ENCODE assay signal across 8 mouse cellular contexts in the genomic region with DNA sequence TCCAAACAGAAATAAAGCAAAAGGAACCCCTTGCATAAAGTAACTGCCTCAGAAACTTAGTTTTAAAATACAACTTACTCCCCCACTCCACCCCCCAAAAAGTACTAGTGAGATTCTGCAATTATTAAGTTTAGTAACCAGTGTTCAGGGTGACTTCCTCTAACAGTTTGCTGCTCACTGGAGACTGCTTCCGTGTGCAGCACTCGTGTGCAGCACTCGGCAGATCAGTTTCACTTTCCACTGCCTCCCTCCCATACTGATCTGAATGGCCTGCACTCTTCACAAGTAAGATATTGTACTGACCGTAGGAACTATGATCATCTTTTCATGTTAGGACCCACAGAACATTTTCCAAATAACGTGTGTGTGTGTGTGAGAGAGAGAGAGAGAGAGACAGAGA. TPM values are rescaled to one million over a fixed set of nuclear protein-coding genes. Genes with fewer than 3 reads are reported as not detected.
DNase-seq lines count a peak whose midpoint lies in the region; ATAC-seq and TF ChIP-seq lines count a peak whose summit lies in the region.
"Had no signal": no experiment of that assay in that cellular context is flagged by ENCODE, and none has a peak within 500 bp of the region (broad histone marks: within the 10 kb centered on the region; RNA-seq: fewer than 3 reads in every experiment).

No protein-coding gene starts in this region.

- no peak for TF ChIP-seq EP300 in liver, embryonic 14.5 days (IDR thresholded peaks at IDR 0.05; ENCODE audit: low read depth)
- TF ChIP-seq EP300 in stomach, postnatal 0 days (optimal IDR thresholded peaks at IDR 0.05): no peak

- TF ChIP-seq CTCF in liver, embryonic 14.5 days (IDR thresholded peaks at IDR 0.05; ENCODE audit: low read depth): no peak
- TF ChIP-seq CTCF in stomach, postnatal 0 days (IDR thresholded peaks at IDR 0.05; ENCODE audit: low read depth): no peak
- no peak for TF ChIP-seq CTCF in hindbrain, postnatal 0 days (IDR thresholded peaks at IDR 0.05; ENCODE audit: low read depth)

- H3K36me3 ChIP-seq in liver, embryonic 14.5 days (replicated peaks; ENCODE audit: control insufficient read depth, insufficient read depth, low read depth): peaks cover 47% of the 10 kb centered on the region
- H3K36me3 ChIP-seq in stomach, postnatal 0 days (ENCODE audit: control insufficient read depth, insufficient read depth, low read length): peaks cover 7% of the 10 kb centered on the region
- H3K36me3 ChIP-seq in hindbrain, postnatal 0 days (ENCODE audit: insufficient read depth, low read length): peaks cover 26% of the 10 kb centered on the region

- intact Hi-C loops in left cerebral cortex, postnatal 14 days (cut with DNase I): loop anchor here (5.0 kb wide), 1 partner anchor 120 kb away; no protein-coding TSS in a partner anchor

- 20% methylated on average over 5 of the region's 5 CpGs for WGBS in liver, embryonic 14.5 days (ENCODE audit: insufficient replicate concordance)
- WGBS in stomach, postnatal 0 days: 65% methylated on average over 5 of the region's 5 CpGs
- 83% methylated on average over 5 of the region's 5 CpGs for WGBS in hindbrain, postnatal 0 days

- no peaks in the 10 kb centered on the region for H3K27me3 ChIP-seq in liver, embryonic 14.5 days (ENCODE audit: control insufficient read depth, insufficient read depth, low read length)
- no peaks in the 10 kb centered on the region for H3K27me3 ChIP-seq in stomach, postnatal 0 days (ENCODE audit: control insufficient read depth, insufficient read depth, low read length)
- H3K27me3 ChIP-seq in hindbrain, postnatal 0 days (ENCODE audit: insufficient read depth, low read length): no peaks in the 10 kb centered on the region
- H3K27me3 ChIP-seq: midbrain, embryonic 13.5 days had no signal

- peak overlapping the region; percentile 19; the same call in 1 of the 2 replicates for H3K27ac ChIP-seq in liver, embryonic 14.5 days
- peak overlapping the region; percentile 49 for H3K27ac ChIP-seq in stomach, postnatal 0 days (replicated peaks)
- no peak overlapping the region for H3K27ac ChIP-seq in hindbrain, postnatal 0 days
- H3K27ac ChIP-seq: midbrain, embryonic 13.5 days had no signal

- H3K9me3 ChIP-seq in liver, embryonic 14.5 days (ENCODE audit: control insufficient read depth, low read length): no peaks in the 10 kb centered on the region
- no peaks in the 10 kb centered on the region for H3K9me3 ChIP-seq in stomach, postnatal 0 days (ENCODE audit: control insufficient read depth, low read length)
- no peaks in the 10 kb centered on the region for H3K9me3 ChIP-seq in hindbrain, postnatal 0 days (ENCODE audit: low read length)
- H3K9me3 ChIP-seq: midbrain, embryonic 13.5 days had no signal

- peak overlapping the region; percentile 62 for H3K9ac ChIP-seq in liver, embryonic 14.5 days (replicated peaks)
- no peak overlapping the region for H3K9ac ChIP-seq in stomach, postnatal 0 days (ENCODE audit: low read length)
- no peak overlapping the region for H3K9ac ChIP-seq in hindbrain, postnatal 0 days (replicated peaks; ENCODE audit: low read length)
- H3K9ac ChIP-seq: midbrain, embryonic 13.5 days had no signal

- DNase-seq in kidney, postnatal 10 days: peak; percentile 52
- DNase-seq in kidney, adult 9 months: no peak
- peak; percentile 60 for DNase-seq in T-cell, adult 2 months (ENCODE audit: low spot score)
- DNase-seq in liver, embryonic 14.5 days (ENCODE audit: low read depth in 3 of 3, low spot score in 3 of 3): peak in 1 of 3 experiments; percentile 22
- DNase-seq in stomach, postnatal 0 days (ENCODE audit: low spot score): no peak
- no peak for DNase-seq in left cerebral cortex, postnatal 14 days (ENCODE audit: low spot score in 2 of 2)
- DNase-seq in hindbrain, postnatal 0 days (ENCODE audit: low spot score): no peak

- ATAC-seq in liver, embryonic 14.5 days (ENCODE audit: insufficient read depth): no peak
- ATAC-seq in stomach, postnatal 0 days (ENCODE audit: low FRiP score, low TSS enrichment): no peak
- no peak for ATAC-seq in hindbrain, postnatal 0 days
- ATAC-seq: midbrain, embryonic 13.5 days had no signal

- H3K4me2 ChIP-seq in liver, embryonic 14.5 days (ENCODE audit: low read depth): peak overlapping the region; percentile 71
- 0 out of 2 replicates have a peak overlapping the region, but pooled peaks have one; percentile 18 for H3K4me2 ChIP-seq in stomach, postnatal 0 days (replicated peaks; ENCODE audit: low read depth)
- no peak overlapping the region for H3K4me2 ChIP-seq in hindbrain, postnatal 0 days (ENCODE audit: low read depth, low read length)
- H3K4me2 ChIP-seq: midbrain, embryonic 13.5 days had no signal

- peak overlapping the region; percentile 44 to 45 for H3K4me3 ChIP-seq in liver, embryonic 14.5 days (ENCODE audit: insufficient read depth in 1 of 2, low read depth in 2 of 2, low read length in 2 of 2)
- H3K4me3 ChIP-seq in stomach, postnatal 0 days (ENCODE audit: low read depth, low read length): no peak overlapping the region
- no peak overlapping the region for H3K4me3 ChIP-seq in hindbrain, postnatal 0 days (ENCODE audit: low read length)
- H3K4me3 ChIP-seq: midbrain, embryonic 13.5 days had no signal

- H3K4me1 ChIP-seq in liver, embryonic 14.5 days (replicated peaks; ENCODE audit: control insufficient read depth in 2 of 2, insufficient read depth in 2 of 2, low read length in 1 of 2): peaks cover 8 to 26% of the 10 kb centered on the region in 2 experiments
- 0 out of 2 replicates have a peak, but pooled peaks cover 6% of the 10 kb centered on the region for H3K4me1 ChIP-seq in stomach, postnatal 0 days (replicated peaks; ENCODE audit: control insufficient read depth, insufficient read depth)
- peaks cover 17% of the 10 kb centered on the region for H3K4me1 ChIP-seq in hindbrain, postnatal 0 days (ENCODE audit: insufficient read depth, low read length)

RNA-seq across cellular contexts. Expression of gene Max, which starts 4.3 kb away (rescaled TPM):
- 20.5 and 27.5 TPM in 2 replicates for polyA plus RNA-seq in liver, embryonic 14.5 days (2012; rRNA removed)
- 26.2 and 26.8 TPM in 2 replicates for polyA plus RNA-seq in liver, embryonic 14.5 days (2014; fragmentation: Nextera tagmentation; extraction: Ambion mirVana)
- 11.4 TPM in 2 replicates for polyA plus RNA-seq in stomach, postnatal 0 days (2015; fragmentation: Nextera tagmentation; extraction: Ambion mirVana)
- 10 to 100 TPM; 81.5 to 84.4 TPM for total RNA-seq in left cerebral cortex, postnatal 14 days (2021)
- 44.0 and 60.1 TPM in 2 replicates for total RNA-seq in hindbrain, postnatal 0 days (2014; rRNA removed)
- 18.2 TPM in 2 replicates for polyA plus RNA-seq in hindbrain, postnatal 0 days (2015; fragmentation: Nextera tagmentation; extraction: Ambion mirVana)

Comparison
In these comparisons a context has a peak if more than half of its experiments do, and no peak if none do; other contexts are left out.
1. DNase-seq: peak in kidney, postnatal 10 days (single experiment) and T-cell, adult 2 months (single experiment); none in kidney, adult 9 months (single experiment), stomach, postnatal 0 days (single experiment), left cerebral cortex, postnatal 14 days (0 of 2) and hindbrain, postnatal 0 days (single experiment).
2. H3K4me3 ChIP-seq: peak in liver, embryonic 14.5 days (2 of 2); none in stomach, postnatal 0 days (single experiment) and hindbrain, postnatal 0 days (single experiment).